Mouse (Mus musculus) right cerebral cortex, postnatal 36 days (tissue): ENCODE results near the gene Pdzd2.
A peak's percentile ranks its signal among the peaks of the same experiment; 100 is the strongest.

Experiments
- DNase-seq, 2 experiments: peaks; one replicate each; pipeline ENCODE4 v3.0.0; 2022; ENCODE audit warnings: low spot score in 2 of 2, mixed read lengths in 1 of 2

Pdzd2 gene

DNA sequence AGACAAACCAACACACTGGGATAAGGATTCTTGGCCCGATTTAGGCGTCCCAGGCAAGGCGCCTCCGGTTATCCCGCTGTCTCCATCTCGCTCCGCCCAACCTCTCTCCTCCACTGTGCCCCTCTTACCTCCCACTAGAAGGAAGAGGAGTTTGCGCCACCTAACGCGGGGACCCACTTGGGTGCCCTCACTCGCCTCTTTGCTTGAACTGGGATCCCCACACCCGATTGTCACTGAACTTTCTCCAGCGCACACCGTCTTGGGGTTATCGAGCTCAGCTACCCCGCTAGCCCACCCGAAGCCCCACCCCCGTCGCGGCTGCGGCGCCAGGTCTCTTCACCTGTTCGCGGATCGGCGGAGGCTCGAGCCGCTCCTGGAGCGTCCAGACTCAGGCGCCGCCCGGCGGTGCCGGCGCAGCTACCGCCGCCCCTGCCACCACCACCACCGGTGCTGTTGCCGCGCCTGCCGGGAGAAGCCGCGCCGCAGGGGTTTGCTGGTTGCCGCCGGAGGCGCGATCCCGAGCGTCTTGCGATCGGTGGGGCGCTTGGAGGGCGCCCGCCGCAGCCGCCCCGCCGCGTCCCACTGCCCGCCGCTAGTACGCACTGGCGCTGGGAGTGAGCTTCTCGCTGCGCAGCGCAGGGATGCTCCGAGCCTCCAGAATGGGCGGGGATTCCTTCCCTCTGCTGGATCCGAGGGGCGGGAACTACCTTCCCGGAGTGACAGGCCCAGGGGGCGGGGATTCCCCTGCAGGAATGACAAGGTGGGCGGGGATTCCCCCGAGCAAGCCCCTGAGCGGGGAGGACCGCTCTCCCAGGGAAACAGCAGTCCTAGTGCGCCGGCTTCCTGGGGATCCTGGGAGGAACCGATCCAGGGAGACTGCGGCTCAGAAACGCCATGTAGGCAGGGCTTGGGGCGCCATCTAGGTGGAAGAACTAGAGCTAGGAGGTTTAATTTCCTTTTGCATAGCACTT lies at the start of gene Pdzd2:
Pdzd2 (minus strand) TSS at position 648 of the 971 bp plus-strand sequence.
- peak; percentile 95 to 96 for DNase-seq

DNA sequence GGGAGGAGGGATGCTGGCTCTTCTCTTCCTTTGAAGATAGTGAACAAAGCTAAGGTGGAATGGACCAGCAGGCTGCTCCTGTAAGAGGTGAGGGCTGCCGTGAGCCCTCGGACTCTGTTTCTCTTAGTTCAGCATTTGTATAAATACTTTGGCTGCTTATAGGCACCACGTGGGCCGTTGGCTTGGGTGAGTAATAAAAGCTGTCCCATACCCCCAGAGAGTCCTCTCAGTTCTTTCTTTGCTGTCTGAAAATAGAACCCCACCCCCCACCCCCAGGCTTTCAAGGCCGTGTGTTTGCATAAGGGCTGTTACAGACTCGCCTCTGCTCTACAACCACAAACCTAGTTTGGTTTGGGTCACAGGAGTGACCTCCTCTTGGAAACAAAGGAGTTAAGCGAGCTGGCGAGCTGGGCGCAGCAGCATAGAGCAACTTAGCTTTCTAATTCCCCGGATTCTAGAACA lies 49.7 kb upstream of the Pdzd2 start:
- no peak for DNase-seq

- no peak for DNase-seq
Measured at GRCm38 (mm10) chr15:12788536-12788935, 48.8 kb upstream of the Pdzd2 start.

- no peak for DNase-seq
Measured at GRCm38 (mm10) chr15:12781729-12782326, 42.1 kb upstream of the Pdzd2 start.

- no peak for DNase-seq
Measured at GRCm38 (mm10) chr15:12781296-12781695, 41.6 kb upstream of the Pdzd2 start.

DNA sequence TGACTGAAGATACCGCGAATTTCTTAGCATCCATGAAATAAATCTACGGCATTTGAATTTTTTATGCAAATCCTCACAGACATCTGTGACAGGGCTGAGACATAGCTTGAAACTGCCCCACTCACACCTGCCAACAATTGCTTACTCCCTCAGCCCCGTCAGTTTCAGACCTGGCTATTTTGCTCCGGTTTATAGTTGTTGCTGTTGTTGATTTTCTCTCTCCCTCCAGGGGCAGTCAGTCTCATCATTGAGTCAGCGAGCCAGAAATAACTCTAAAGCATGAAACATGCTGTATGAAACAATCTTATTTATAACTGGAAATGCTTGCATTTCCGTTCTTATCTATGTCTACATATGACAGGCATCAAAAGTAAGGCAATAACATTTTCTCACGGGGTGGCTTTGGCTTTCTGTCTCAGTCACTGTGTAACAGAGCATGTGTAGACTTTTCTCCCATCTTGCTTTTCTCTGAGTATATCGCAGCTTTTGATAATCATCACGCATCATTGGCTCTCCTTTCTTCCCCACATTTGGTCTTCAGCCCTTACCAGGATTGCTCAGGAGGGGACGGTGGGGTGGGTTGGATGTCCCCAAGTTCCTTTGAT lies 34.5 kb upstream of the Pdzd2 start:
- DNase-seq = no peak

GRCm38 (mm10) chr15:12770958-12771357 lies 31.2 kb upstream of the Pdzd2 start:
- DNase-seq = peak; percentile 44 to 45

DNA sequence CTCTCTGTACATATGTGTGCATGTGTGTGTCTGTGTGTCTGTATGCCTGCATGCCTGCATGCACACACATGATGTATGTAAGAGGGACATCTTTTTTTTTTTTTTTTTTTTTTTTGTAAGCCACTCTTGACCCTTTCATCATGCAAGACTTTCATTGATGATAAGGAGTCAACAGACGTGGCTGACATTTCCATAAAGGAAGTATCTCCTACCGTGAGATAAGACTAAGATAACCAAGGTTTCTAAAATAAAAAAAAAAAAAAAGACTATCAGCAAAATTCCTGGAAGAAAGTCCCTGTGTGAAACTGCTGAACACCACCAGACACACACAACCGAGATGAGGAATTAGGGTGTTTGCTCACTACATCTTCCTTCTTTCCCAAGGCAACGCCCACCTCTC lies 27.1 kb upstream of the Pdzd2 start:
- no peak for DNase-seq

DNA sequence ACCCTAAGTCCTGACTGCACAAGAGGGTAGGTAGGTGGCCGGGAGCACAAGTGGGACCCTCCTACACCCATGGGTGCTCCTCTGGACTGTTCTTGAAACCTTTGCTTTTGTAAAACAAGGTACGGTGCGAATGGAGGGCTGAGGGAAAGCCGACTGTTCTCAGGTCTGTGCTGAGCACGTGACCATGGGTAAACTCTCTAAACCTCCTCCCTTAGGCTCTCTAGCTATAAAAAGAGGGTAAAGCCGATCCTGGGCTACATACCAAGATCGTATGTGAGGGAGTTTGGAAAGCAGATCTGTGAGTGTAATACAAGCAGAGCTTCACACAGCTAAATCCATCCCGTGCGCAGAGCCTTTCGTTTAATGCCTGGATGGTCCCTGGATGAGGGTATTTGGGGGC lies 23.4 kb upstream of the Pdzd2 start:
- no peak for DNase-seq

GRCm38 (mm10) chr15:12762258-12762913 lies 22.7 kb upstream of the Pdzd2 start:
- DNase-seq = no peak

GRCm38 (mm10) chr15:12760747-12761146 lies 21.0 kb upstream of the Pdzd2 start:
- no peak for DNase-seq

GRCm38 (mm10) chr15:12758461-12758860 lies 18.7 kb upstream of the Pdzd2 start:
- DNase-seq = no peak

DNA sequence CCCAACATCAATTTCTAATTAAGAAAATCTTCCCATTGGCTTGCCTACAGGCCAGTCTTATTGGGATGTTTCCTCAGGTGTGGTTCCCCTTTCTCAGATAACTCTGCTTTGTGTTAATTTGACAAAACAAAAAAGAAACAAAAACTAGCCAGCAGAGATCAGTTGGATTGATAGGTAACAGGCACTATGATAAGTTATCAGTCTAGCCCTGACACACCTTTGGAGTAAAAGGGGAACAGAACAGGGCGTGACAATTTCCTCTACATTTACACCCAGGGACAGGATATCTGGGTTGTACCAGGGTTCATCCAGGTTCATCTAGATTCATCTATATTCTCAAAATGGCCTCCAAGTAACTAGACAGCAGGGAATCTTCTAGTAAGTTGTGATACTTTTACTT lies 18.0 kb upstream of the Pdzd2 start:
- DNase-seq = no peak

- DNase-seq = no peak
Measured at GRCm38 (mm10) chr15:12753201-12753600, 13.5 kb upstream of the Pdzd2 start.

- no peak for DNase-seq
Measured at GRCm38 (mm10) chr15:12750963-12751362, 11.2 kb upstream of the Pdzd2 start.

DNA sequence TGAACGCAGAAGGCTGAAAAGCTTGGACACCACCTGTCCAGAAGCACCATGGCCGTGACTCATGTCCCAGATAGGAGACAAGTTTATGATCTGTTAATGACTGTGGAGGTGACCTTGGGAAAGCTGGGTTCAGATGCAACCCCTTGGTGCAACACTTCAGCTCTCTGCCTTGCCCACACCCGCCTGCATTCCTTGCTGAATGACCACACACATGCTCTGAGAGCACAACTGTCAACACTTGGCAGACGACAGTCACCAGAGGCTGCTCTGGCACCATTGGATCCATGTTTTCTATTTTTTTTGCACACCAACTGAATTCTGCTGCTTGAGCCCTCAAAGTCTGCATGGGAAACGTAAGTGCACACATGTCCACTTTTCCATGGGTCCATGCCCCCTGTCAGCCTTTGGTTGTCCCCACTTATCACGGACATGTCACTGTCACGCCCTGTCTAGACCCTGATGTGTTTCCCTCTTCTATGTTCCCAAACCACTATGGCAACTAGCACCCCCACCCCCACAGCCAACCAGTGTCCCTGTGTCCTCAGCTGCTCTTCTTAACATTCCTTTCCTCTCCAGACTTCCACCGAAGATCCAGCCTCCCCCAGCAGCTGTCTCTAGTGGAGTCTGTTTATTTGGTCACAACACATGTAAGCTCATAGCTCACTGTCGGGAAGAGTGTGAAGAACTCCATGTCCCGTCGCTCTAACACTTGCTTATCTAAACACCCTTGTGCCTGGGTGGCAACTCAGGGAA lies 10.0 kb upstream of the Pdzd2 start:
- no peak for DNase-seq

GRCm38 (mm10) chr15:12742117-12742906 lies 2.6 kb upstream of the Pdzd2 start:
- DNase-seq = no peak

GRCm38 (mm10) chr15:12738301-12739093 lies 1.2 kb downstream of the Pdzd2 start:
- peak; percentile 63 to 82 for DNase-seq

GRCm38 (mm10) chr15:12735208-12735607 lies 4.5 kb downstream of the Pdzd2 start:
- no peak for DNase-seq

GRCm38 (mm10) chr15:12734221-12734620 lies 5.5 kb downstream of the Pdzd2 start:
- DNase-seq = no peak
